Mouse (Mus musculus) embryonic fibroblast, embryonic 13.5 days (primary cell): ENCODE measurements at regions not wholly inside any gene's neighbourhood (a gene's known extent, or its start where the extent isn't known, plus 50 kb on each side); places are given as distances from the start of the nearest gene placed in this dataset.

Experiments
- CTCF ChIP-seq: IDR thresholded peaks from 2 replicates; pipeline ENCODE4 v1.5.1; 2011; ENCODE audit warnings: mild to moderate bottlenecking, control low read depth, low read length, moderate library complexity, borderline replicate concordance; ENCODE audit not compliant: insufficient read depth
- POLR2A ChIP-seq: IDR thresholded peaks from 2 replicates; pipeline ENCODE4 v1.6.1; 2011; ENCODE audit warnings: low read depth, mild to moderate bottlenecking, control low read depth, low read length, moderate library complexity

DNA sequence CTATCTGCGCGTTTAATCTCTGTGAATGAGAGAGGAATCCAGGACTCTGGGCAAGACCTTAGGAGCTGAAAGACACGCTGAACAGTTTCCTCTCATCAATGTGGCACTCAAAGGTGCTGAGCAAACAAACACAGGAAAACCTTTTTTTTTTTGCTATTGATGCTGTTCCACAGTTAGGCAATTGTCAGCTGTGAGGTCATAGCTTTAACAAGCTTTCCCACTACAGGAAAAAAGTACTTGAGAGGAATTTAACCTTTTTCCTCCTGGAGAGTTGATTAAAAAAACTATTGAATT, 261.0 kb downstream of the Fzd1 start:
- TF ChIP-seq POLR2A (no peak), CTCF (no peak)
